In genomic region chr16:20535296-20536080, GRCm38 (mm10) we compare ENCODE assay signal across 8 mouse cellular contexts. TPM values are rescaled to one million over a fixed set of nuclear protein-coding genes. Genes with fewer than 3 reads are reported as not detected.
A peak's percentile ranks its signal among the peaks of the same experiment; 100 is the strongest.
DNase-seq lines count a peak whose midpoint lies in the region; ATAC-seq lines count a peak whose summit lies in the region.

TSS of gene Ap2m1 (plus strand) at chr16:20535478.

- ATAC-seq in hindbrain, embryonic 15.5 days (ENCODE audit: low FRiP score, low read depth), result peak; percentile 98

- H3K27me3 ChIP-seq in hindbrain, embryonic 15.5 days, result no peaks in the 10 kb centered on the region

- peak within 1 kb of the TSS; percentile 98 for H3K9ac ChIP-seq in hindbrain, embryonic 15.5 days

- H3K4me2 ChIP-seq in hindbrain, embryonic 15.5 days, result peak within 1 kb of the TSS; percentile 92

- peak; percentile 97 for DNase-seq in T-cell, adult 2 months (ENCODE audit: low spot score)
- peak; percentile 89 to 92 for DNase-seq in cerebellum, postnatal 36 days
- peak; percentile 89 to 97 for DNase-seq in frontal cortex, postnatal 36 days (ENCODE audit: low spot score in 2 of 2)
- DNase-seq in left cerebral cortex, adult 11 months (ENCODE audit: low spot score), result peak; percentile 98
- peak; percentile 95 to 97 for DNase-seq in lung, postnatal 4 days
- DNase-seq in retina, postnatal 7 days (ENCODE audit: low read depth, low spot score), result peak; percentile 96
- peak; percentile 83 for DNase-seq in urinary bladder, adult 2 months (ENCODE audit: low spot score)

- H3K9me3 ChIP-seq in hindbrain, embryonic 15.5 days, result no peaks in the 10 kb centered on the region

- H3K27ac ChIP-seq in hindbrain, embryonic 15.5 days (replicated peaks), result peak within 1 kb of the TSS; percentile 86

- WGBS in hindbrain, embryonic 15.5 days, result under 1% methylated on average over 52 of the region's 52 CpGs

- peak within 1 kb of the TSS; percentile 85 for H3K4me3 ChIP-seq in hindbrain, embryonic 15.5 days

- peaks cover 54% of the 10 kb centered on the region for H3K36me3 ChIP-seq in hindbrain, embryonic 15.5 days

- peaks cover 28% of the 10 kb centered on the region for H3K4me1 ChIP-seq in hindbrain, embryonic 15.5 days (replicated peaks)

RNA-seq across cellular contexts. Expression of gene Ap2m1, which starts in this region (rescaled TPM):
- polyA plus RNA-seq in hindbrain, embryonic 15.5 days (2015; fragmentation: Nextera tagmentation; extraction: Ambion mirVana), result 1,171 and 1,212 TPM in 2 replicates
- polyA plus RNA-seq in urinary bladder, adult 2 months (2012; rRNA removed), result 411 and 488 TPM in 2 replicates

Comparison
In these comparisons a context has a peak if more than half of its experiments do, and no peak if none do; other contexts are left out.
1. Peak in every context shown above with its lines: DNase-seq, ATAC-seq, H3K4me3 ChIP-seq and H3K27ac ChIP-seq.